Mouse (Mus musculus) layer of hippocampus, postnatal 25 days (tissue): ENCODE results near the gene Fcgbp. TPM values are rescaled to one million over a fixed set of nuclear protein-coding genes. Genes with fewer than 3 reads are reported as not detected.
"Not testable (repeated sequence)": the region's sequence is repeated elsewhere in the genome, so short reads cannot be mapped to it uniquely, and the experiment has no call there.

ENCODE experiments used
- DNase-seq, 2 experiments: peaks; one replicate each; pipeline ENCODE4 v3.0.0; 2022; ENCODE audit warnings: mixed read lengths in 2 of 2, low spot score in 1 of 2; ENCODE audit errors: extremely low spot score in 1 of 2
- total RNA-seq, 2 experiments: library from RNA; stranded (reverse); gene quantifications; 2 replicates each; pipeline ENCODE4 v1.2.3; 2021

Fcgbp gene
- 1 to 10 TPM in 1 of 2 experiments, under 1 TPM in 1; 0.94 to 1.2 TPM for total RNA-seq

DNA sequence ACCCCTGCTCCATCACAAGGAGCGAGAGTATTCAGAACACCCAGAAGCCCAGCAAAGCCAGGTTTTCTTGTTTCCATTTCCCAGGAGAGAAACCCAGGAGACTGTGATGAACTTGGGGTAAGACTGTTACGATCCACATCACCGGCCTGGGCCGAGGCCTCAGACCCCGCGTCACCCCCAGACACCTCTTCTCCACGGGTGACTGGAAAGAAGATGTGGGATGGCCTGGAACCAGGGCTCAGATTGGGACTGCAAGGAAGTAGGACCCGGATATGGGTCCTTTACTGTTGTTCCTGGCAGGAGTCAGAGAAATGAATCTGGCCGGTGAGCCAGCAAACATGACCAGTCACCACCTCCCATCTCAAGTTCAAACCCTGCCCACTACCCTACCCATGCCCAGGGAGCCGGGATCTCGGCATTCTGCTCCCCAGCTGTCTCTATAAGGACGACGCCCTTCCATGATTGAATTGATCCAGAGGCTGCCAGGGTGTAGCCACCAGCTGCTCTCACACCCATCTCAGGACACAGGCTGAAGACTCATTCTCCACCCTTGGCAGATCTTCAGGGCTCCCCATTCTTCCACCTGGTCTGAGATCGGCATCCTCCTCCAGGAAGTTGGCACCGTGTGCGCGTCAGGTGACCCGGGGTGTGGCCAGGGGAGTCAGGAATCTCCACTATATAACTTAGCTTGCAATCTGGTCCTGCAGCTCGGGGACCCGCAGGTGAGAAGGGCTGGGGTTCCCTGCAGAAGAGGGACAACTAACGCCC, at the start of gene Fcgbp:
Gene Fcgbp, plus strand, starts transcription at position 706 of the 768 bp plus-strand sequence.
- DNase-seq = no peak

DNA sequence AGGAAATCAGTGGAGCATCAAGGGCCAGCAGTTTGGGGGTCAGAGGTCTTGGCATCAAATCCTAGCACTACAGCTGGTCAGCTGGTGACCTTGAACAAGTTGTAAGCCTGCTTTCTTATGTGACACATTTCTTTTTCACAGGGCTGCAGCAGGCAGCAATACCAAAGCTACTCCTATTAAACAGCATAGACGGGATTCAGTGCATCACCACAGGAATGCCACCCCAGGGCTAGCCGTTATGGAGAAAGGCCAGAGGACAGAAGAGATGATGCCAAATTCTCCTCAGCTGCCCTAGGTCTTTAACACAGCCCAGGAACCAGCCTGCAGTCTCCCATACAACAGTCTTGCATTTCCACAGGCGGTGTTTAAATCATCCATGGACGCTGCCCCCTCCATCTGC, 26.5 kb upstream of the Fcgbp start:
- no peak for DNase-seq

DNA sequence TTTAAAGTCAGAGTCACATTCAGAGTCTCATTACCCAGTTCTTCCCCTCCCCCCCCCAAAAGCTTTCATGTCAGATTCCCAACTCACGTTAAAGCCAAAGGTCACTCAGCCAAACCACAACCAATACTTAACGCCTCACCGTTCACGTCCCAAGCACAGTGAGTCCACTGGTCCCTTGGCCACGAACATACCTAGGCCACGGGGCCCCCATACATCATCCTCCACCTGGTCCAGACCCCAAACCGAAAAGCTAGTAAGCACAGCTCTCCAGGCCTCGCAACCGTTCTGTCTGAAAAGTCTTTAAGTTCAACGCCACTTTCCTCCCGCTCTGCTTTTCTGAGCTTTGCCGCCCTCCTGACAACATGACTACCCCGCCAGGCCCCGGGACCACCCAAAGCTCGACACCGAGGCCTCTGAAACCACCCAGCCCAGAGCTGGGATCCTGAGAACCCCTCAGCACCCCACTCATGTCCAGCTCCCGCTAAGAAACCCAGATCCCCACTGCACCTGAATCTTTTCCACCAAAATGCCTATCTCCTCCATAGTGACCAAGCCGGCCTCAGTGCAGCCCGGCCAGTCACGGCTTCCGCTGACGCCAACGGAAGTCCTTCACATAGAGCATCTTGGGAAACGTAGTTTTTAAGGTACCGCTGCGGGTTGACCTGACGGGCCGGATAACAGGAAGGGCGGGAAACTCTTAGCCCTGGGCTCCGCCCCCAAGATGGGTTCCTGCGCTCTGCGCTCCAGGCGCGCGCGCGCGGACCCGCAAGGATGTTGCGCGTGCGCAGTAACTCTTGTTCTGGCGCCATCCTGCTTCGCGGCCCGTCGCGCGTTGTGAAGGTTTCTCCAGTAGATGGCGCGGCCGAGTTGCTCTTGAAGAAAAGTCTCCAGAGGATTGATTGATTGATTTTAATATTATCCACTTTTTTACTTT, 21.3 kb upstream of the Fcgbp start, which contains the start of gene Psmc4:
Gene Psmc4, minus strand, starts transcription at position 626 of the 934 bp plus-strand sequence.
- peak; percentile 89 to 99 for DNase-seq

DNA sequence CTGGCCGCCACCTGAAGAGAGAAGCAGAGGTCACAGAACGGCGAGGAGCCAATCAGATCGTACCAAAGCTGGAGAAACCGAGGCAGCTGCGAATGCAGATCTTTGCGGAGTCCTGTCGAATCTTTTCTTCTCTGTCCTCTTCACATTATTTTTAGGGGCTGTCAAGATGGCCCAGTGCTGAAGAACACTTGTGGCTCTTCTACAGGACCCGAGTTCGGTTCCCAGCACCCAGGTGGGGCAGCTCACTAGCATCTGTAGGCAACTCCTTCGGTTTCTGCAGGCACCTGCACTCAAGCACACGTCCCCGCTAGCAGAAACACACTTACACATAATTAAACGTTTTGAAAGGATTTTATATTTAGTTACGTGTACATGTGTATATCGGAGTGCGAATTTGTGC, 20.5 kb upstream of the Fcgbp start:
- no peak for DNase-seq

DNA sequence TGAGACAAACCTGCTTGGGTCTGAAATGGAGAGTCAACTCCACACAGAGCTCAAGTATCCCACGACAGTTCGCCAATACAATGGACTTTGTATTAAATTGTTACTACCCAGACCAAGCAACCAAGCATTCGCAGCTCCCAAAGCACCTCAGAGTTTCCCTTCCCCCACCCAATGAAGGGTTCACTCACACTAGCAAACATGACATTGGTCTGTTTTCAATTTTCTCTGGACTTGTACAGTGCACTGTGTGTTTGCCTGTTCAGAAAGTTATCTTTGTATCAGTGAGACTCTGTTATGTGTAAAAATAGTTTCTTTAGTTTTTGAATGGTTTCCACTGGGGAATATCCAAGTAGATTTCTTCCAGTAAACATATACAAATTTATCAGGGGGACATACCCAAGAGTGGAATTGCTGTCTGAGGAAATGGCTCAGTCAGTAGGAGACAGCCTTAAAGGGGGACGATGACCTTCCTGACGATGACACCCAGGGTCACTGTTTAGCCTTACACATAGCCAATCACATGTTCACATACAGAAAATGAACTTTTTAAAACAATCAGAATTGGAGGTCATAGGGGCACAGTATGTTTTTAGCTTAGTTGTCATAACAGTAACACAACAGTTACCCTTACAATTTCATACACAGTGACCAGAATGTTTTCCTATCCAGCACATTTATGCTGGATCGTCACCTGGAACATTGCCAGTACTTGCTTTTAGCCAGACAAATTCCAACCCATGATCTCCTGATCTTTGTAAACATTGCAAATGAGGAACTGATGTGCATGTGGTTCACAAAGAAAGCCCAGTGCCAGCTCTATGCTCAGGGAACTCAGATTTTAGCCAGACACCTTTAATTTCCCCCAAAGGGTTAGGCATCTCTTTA, 17.7 kb upstream of the Fcgbp start:
- no peak for DNase-seq

DNA sequence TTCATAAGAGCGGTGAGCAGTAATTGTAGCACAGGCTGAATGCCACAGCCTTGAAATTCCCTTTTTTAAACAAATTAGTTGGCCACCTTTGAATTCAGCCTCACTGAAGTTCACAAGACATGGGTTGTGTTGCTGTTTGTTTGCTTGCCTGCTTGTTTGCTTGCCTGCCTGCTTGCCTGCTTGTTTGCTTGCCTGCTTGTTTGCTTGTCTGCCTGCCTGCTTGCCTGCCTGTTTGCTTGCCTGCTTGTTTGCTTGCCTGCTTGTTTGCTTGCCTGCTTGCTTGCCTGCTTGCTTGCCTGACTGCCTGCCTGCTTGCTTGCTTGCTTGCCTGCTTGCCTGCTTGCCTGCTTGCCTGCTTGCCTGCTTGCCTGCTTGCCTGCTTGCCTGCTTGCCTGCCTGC, 11.1 kb upstream of the Fcgbp start:
- no peak for DNase-seq

DNA sequence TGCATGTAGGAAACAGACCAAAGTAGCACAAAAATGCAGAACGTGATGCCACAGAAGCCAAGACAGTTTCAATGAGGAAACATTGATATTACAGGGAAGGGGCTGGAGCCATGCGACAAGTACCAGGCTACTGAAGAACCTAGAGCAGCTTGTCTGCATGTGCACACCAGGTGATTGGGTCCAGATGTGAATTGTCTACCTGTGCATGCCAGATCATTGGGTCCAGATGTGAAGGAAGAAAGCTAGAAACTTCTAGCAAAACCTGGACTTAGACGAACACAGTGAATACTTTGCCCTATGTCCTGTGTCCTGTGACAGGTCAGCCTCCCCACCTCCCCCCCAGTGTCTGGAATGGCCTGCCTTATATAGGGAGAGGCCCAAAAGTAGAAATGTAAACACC, 2.4 kb upstream of the Fcgbp start:
- DNase-seq = no peak

DNA sequence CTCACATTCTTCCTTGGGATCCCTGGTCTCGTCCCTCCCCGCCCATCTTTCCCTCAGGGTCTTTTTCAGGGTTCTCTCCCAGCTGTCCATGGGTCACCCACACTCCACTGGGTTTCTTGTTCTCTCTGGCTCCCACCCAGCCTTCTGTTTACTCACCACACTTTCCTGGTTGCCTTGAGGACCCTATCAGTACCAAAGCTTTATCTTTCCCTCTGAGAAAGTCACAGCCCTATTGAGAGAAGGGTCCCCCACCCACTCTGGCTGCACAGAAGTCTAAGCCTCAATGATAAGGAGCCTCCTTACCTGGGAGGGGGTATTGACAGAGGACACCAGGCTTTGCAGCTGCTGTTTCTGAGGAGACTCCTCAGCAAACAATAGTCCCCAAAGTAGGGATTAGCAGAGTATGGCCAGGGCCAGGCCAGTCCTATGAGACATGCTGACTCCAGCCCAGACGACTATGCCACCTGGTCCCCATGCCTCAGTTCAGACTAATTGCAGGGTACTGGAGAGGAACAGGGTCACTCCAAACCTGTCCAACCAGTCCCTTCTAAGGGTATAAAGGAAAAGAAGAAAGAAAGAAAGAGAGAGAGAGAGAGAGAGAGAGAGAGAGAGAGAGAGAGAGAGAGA, 1.4 kb upstream of the Fcgbp start:
- DNase-seq = no peak

DNA sequence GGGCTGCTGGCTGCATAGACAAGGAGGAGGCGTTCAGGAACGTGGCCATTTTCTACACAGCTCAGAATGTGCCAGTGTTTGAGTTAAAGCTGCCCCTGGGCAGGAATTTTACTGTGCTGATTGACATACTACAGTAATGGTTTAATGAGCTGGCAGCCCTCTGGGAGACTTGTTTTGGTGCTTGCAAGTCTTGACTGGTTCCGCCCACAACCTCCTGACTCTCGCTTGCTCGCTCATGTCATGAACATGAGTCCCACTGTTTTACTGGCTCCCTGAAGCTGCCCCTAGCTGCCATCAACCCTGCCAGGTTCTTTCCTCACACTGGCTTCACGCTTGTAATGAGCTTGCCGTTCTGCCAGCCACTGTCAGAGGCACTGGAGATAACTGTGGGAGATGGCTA, 13.2 kb downstream of the Fcgbp start:
- DNase-seq = no peak

DNA sequence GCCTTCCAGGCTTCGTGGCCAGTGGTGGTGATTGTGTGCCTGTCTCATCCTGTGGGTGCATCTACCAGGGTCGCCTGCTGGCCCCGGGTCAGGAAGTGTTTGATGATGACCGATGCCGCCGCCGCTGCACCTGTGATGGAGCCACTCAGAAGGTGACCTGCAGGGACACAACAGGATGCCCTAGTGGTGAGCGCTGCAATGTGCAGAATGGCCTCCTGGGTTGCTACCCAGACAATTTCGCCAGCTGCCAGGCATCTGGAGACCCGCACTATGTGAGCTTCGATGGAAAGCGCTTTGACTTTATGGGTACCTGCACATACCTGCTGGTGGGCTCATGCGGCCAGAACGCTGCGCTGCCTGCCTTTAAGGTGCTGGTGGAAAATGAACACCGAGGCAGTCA, 15.2 kb downstream of the Fcgbp start:
- DNase-seq = no peak

DNA sequence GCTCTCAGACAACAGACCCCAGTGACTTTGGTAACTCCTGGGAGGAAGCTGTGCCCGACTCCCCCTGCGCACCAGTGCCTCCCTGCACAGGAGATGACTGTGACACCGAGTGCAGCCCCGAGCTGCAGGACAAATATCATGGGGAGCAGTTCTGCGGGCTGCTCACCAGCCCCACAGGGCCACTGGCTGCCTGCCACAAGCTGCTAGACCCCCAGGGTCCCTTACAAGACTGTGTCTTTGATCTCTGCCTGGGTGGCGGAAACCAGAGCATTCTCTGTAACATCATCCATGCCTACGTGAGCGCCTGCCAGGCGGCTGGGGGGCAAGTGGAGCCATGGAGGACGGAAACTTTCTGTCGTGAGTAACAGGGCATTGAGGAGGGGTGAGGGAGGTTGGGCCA, 22.5 kb downstream of the Fcgbp start:
- no peak for DNase-seq

DNA sequence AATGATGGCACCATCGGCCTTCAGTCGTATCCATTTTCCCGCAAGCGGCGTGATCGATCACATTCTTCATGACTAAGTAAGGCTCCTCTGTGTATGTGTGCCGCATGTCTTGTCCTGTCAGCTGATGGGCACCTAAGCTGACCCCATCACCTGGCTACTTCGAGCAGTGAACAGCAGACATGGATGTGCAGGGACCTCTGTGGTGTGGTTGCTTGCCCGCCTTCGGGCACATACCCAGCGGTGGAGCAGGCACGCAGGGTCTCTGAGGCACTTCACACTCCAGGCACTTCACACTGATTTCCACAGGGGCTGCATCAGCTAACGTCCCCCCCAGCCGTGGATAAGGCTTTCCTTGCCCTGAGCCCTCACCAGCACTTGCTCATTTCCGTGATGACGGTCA, 28.1 kb downstream of the Fcgbp start:
- DNase-seq = no peak

DNA sequence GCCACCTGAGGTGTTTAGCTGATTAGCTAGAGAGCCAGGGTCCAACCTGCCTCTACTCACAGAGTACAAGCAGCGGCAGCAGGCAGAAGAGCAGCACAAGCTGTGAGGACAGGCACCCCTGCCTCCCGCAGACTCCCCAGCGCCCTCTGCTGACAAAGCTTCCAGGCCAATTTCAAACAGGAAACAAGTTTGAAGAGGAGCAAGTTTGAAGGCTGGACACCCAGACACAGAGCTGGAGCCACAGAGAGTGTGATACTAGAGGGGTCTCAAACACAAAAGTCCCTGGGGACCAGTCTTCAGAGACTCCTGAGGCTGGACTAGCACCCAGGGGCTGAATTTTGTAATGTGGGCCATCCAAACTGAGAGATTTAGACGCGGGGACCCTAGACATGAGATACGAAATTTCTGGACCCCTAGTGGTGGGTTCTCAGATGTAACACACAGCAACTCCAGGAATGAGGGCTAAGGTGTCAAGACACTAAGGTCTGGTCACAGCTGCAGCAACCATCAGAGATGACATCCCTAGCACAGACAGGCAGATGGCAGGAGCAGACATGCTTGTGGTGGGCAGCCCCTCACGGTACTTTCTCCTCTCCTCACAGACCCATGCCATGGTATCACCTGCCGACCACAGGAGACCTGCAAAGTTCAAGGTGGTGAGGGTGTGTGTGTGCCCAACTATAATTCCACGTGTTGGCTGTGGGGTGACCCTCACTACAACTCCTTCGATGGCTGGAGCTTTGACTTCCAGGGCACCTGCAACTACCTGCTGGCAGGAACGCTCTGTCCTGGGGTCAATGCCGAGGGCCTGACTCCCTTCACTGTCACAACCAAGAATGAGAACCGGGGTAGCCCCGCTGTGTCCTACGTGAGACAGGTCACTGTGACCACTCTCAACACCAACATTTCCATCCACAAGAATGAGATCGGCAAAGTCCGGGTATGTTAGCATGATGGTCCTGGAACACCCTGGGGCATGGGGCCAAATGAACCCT, 29.9 kb downstream of the Fcgbp start:
- DNase-seq = peak in 1 of 2 experiments; percentile 58

DNA sequence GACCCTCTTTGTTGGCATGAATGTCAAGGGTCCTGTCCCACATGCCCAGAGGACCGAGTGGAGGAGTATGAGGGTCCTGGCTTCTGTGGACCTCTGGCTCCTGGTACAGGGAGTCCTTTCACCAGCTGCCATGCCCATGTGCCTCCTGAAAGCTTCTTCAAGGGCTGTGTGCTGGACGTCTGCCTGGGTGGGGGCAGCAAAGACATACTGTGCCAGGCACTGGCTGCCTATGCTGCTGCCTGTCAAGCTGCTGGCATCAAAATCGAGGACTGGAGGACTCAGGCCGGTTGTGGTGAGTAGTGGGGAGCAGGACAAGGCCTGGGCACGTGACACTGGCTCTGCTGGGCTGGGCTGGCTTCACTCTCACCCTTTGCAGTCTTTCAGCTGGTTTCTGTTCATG, 31.9 kb downstream of the Fcgbp start:
- not testable (repeated sequence) for DNase-seq

DNA sequence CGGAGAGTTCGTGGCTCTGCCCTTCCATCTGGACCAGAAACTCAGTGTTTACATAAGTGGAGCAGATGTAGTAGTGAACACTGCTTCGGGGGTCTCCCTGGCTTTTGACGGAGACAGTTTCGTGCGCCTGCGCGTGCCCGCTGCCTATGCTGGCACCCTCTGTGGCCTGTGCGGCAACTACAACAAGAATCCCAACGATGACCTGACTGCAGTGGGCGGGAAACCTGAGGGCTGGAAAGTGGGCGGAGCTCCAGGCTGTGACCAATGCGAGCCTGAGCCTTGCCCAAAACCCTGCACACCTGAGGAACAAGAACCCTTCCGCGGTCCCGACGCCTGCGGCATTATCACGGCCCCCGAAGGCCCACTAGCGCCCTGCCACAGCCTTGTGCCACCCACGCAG, 33.6 kb downstream of the Fcgbp start:
- no peak for DNase-seq

DNA sequence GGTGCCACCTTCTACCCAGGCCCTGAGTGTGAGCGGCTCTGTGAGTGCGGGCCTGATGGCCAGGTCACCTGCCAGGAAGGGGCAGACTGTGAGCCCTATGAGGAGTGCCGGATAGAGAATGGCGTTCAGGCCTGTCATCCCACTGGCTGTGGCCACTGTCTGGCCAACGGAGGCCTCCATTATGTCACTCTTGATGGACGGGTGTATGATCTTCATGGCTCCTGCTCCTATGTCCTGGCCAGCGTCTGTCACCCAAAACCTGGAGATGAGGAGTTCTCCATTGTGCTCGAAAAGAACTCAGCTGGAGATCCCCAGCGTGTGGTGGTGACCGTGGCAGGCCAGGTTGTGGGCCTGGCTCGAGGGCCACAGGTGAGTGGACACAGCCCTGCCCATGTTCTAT, 35.2 kb downstream of the Fcgbp start:
- DNase-seq = no peak

DNA sequence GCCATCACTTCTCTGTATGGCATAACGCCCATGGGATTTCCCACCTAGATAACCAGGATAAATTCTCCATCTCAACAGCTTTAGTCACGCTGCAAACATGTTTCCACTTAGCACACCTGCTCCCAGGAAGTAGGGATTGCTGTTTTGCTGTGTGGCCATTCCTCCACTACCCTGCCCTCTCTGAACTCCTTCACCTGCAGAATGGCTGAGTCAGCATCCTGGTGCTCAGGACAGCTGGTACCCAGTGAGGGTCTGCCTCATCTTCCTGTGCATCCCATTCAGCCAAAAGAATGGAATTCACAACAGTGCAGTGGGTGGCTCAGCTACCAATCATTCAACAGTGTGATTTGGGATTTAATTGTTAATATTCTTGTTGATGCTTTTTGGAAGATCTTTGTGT, 43.6 kb downstream of the Fcgbp start:
- DNase-seq = no peak

DNA sequence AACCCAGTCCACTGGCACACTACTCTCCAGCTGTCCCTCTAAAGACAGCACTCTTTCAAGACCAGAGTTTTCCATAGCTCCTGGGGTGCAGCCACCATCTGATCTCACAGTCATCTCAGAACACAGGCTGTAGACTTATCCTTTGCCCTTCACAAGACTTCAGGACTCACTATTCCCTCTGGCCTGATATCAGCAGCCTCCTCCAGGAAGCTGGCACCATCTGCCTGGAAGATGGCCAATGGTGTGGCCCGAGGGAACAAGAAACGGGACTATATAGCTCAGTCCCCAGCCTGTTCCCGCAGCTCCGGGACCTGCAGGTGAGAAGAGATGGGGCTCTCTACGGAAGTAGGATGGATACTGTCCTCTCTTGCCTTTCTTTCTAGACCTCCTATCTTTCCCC, 58.1 kb downstream of the Fcgbp start, which contains the start of gene 9530053A07Rik:
Gene 9530053A07Rik, plus strand, starts transcription at position 301 of the 400 bp plus-strand sequence.
- no peak for DNase-seq

DNA sequence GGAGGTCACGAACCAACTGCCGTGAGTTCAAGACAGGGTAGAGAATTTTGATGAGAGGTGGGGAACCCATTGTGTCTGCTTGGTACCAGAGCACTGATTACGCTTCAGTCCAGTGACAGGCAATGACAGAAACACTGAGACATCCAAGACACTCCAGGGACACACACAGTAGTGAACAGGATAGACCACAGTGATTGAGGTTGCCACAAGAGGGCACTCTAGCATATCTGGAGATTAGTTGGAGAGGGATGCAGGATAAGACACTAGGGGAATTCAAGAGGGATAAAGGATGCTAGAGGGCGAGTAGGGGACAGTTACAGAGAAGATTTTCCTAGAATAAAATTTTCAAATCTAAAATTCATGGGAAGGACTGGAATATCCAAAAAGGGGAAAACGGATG, 66.6 kb downstream of the Fcgbp start:
- DNase-seq = peak in 1 of 2 experiments; percentile 60
